Mouse (Mus musculus): ENCODE measurements at regions not wholly inside any gene's neighbourhood (a gene's known extent, or its start where the extent isn't known, plus 50 kb on each side); places are given as distances from the start of the nearest gene placed in this dataset.

- 0 out of 2 replicates have a peak, but pooled peaks cover 4% of the 10 kb centered on the region for H3K9me3 ChIP-seq (ENCODE audit: low read length)
- no peaks in the 10 kb centered on the region for H3K27me3 ChIP-seq (ENCODE audit: insufficient read depth, low read length)
- WGBS, result 64% methylated on average over 2 of the region's 2 CpGs
These were observed 115.4 kb upstream of the Gm6793 start for GRCm38 (mm10) chr8:112130196-112130595.

GRCm38 (mm10) chr8:112128833-112129518 is 114.1 kb upstream of the Gm6793 start:
- 0 out of 2 replicates have a peak, but pooled peaks cover 4% of the 10 kb centered on the region for H3K9me3 ChIP-seq (ENCODE audit: low read length)
- H3K9ac ChIP-seq (replicated peaks; ENCODE audit: low read length), result no peak overlapping the region
- H3K4me3 ChIP-seq (ENCODE audit: low read length), result no peak overlapping the region
- no peaks in the 10 kb centered on the region for H3K27me3 ChIP-seq (ENCODE audit: insufficient read depth, low read length)
- no peak overlapping the region for H3K4me2 ChIP-seq (replicated peaks; ENCODE audit: low read depth, low read length)
- no peaks in the 10 kb centered on the region for H3K36me3 ChIP-seq (ENCODE audit: insufficient read depth, low read length)
- H3K27ac ChIP-seq (ENCODE audit: low read length), result no peak overlapping the region
- 49% methylated on average over 14 of the region's 14 CpGs for WGBS
- peak; percentile 95 for ATAC-seq (ENCODE audit: low FRiP score, low TSS enrichment)
- no peaks in the 10 kb centered on the region for H3K4me1 ChIP-seq (ENCODE audit: insufficient read depth, low read length)

More at GRCm38 (mm10) chr8:112130196-112130595, 115.4 kb upstream of the Gm6793 start:
- H3K36me3 ChIP-seq (ENCODE audit: insufficient read depth, low read length), result no peaks in the 10 kb centered on the region
- no peak overlapping the region for H3K4me3 ChIP-seq (ENCODE audit: low read length)
- no peak overlapping the region for H3K27ac ChIP-seq (ENCODE audit: low read length)
- H3K9ac ChIP-seq (replicated peaks; ENCODE audit: low read length), result no peak overlapping the region
- no peak for ATAC-seq (ENCODE audit: low FRiP score, low TSS enrichment)
- H3K4me1 ChIP-seq (ENCODE audit: insufficient read depth, low read length), result no peaks in the 10 kb centered on the region
- H3K4me2 ChIP-seq (replicated peaks; ENCODE audit: low read depth, low read length), result no peak overlapping the region

- Histone ChIP-seq H3K9ac (replicated peaks; ENCODE audit: low read length) (no peak overlapping the region), H3K36me3 (ENCODE audit: insufficient read depth, low read length) (no peaks in the 10 kb centered on the region), H3K4me2 (replicated peaks; ENCODE audit: low read depth, low read length) (no peak overlapping the region), H3K4me1 (ENCODE audit: insufficient read depth, low read length) (no peaks in the 10 kb centered on the region), H3K4me3 (ENCODE audit: low read length) (no peak overlapping the region), H3K27ac (ENCODE audit: low read length) (no peak overlapping the region), H3K9me3 (ENCODE audit: low read length) (no peaks in the 10 kb centered on the region), H3K27me3 (ENCODE audit: insufficient read depth, low read length) (no peaks in the 10 kb centered on the region)
- no peak for ATAC-seq (ENCODE audit: low FRiP score, low TSS enrichment)
- WGBS, result 55% methylated on average over 2 of the region's 2 CpGs
These were observed 97.1 kb upstream of the Gm6793 start for GRCm38 (mm10) chr8:112111950-112112349.

GRCm38 (mm10) chr8:112097883-112098635 is 83.2 kb upstream of the Gm6793 start:
- no peaks in the 10 kb centered on the region for H3K9me3 ChIP-seq (ENCODE audit: low read length)
- H3K4me3 ChIP-seq (ENCODE audit: low read length), result no peak overlapping the region
- no peaks in the 10 kb centered on the region for H3K27me3 ChIP-seq (ENCODE audit: insufficient read depth, low read length)
- H3K27ac ChIP-seq (ENCODE audit: low read length), result no peak overlapping the region
- no peak overlapping the region for H3K4me2 ChIP-seq (replicated peaks; ENCODE audit: low read depth, low read length)
- H3K9ac ChIP-seq (replicated peaks; ENCODE audit: low read length), result no peak overlapping the region
- no peaks in the 10 kb centered on the region for H3K36me3 ChIP-seq (ENCODE audit: insufficient read depth, low read length)
- no peaks in the 10 kb centered on the region for H3K4me1 ChIP-seq (ENCODE audit: insufficient read depth, low read length)
- no peak for ATAC-seq (ENCODE audit: low FRiP score, low TSS enrichment)
- 89% methylated on average over 10 of the region's 10 CpGs for WGBS

- no peak overlapping the region for H3K4me2 ChIP-seq (replicated peaks; ENCODE audit: low read depth, low read length)
- no peak overlapping the region for H3K9ac ChIP-seq (replicated peaks; ENCODE audit: low read length)
- H3K27ac ChIP-seq (ENCODE audit: low read length), result no peak overlapping the region
- 75% methylated on average over 2 of the region's 2 CpGs for WGBS
- H3K4me1 ChIP-seq (ENCODE audit: insufficient read depth, low read length), result no peaks in the 10 kb centered on the region
- ATAC-seq (ENCODE audit: low FRiP score, low TSS enrichment), result no peak
- H3K9me3 ChIP-seq (ENCODE audit: low read length), result no peaks in the 10 kb centered on the region
- H3K4me3 ChIP-seq (ENCODE audit: low read length), result no peak overlapping the region
- no peaks in the 10 kb centered on the region for H3K36me3 ChIP-seq (ENCODE audit: insufficient read depth, low read length)
- H3K27me3 ChIP-seq (ENCODE audit: insufficient read depth, low read length), result no peaks in the 10 kb centered on the region
These were observed 80.0 kb upstream of the Gm6793 start for GRCm38 (mm10) chr8:112094881-112095280.

GRCm38 (mm10) chr8:112093554-112093953 is 78.7 kb upstream of the Gm6793 start:
- no peaks in the 10 kb centered on the region for H3K27me3 ChIP-seq (ENCODE audit: insufficient read depth, low read length)
- no peaks in the 10 kb centered on the region for H3K9me3 ChIP-seq (ENCODE audit: low read length)
- no peak overlapping the region for H3K9ac ChIP-seq (replicated peaks; ENCODE audit: low read length)
- no peaks in the 10 kb centered on the region for H3K4me1 ChIP-seq (ENCODE audit: insufficient read depth, low read length)
- H3K4me3 ChIP-seq (ENCODE audit: low read length), result no peak overlapping the region
- no peaks in the 10 kb centered on the region for H3K36me3 ChIP-seq (ENCODE audit: insufficient read depth, low read length)
- H3K4me2 ChIP-seq (replicated peaks; ENCODE audit: low read depth, low read length), result no peak overlapping the region
- no peak for ATAC-seq (ENCODE audit: low FRiP score, low TSS enrichment)
- 62% methylated on average over 7 of the region's 7 CpGs for WGBS
- H3K27ac ChIP-seq (ENCODE audit: low read length), result no peak overlapping the region

GRCm38 (mm10) chr8:112092831-112093230 is 78.0 kb upstream of the Gm6793 start:
- no peak overlapping the region for H3K4me2 ChIP-seq (replicated peaks; ENCODE audit: low read depth, low read length)

GRCm38 (mm10) chr8:112078621-112079020 is 63.8 kb upstream of the Gm6793 start:
- Histone ChIP-seq H3K27ac (ENCODE audit: low read length) (no peak overlapping the region), H3K9ac (replicated peaks; ENCODE audit: low read length) (no peak overlapping the region)

More at GRCm38 (mm10) chr8:112092831-112093230, 78.0 kb upstream of the Gm6793 start:
- Histone ChIP-seq H3K27me3 (ENCODE audit: insufficient read depth, low read length) (no peaks in the 10 kb centered on the region), H3K4me3 (ENCODE audit: low read length) (no peak overlapping the region), H3K27ac (ENCODE audit: low read length) (no peak overlapping the region), H3K9me3 (ENCODE audit: low read length) (no peaks in the 10 kb centered on the region), H3K36me3 (ENCODE audit: insufficient read depth, low read length) (no peaks in the 10 kb centered on the region), H3K9ac (replicated peaks; ENCODE audit: low read length) (no peak overlapping the region), H3K4me1 (ENCODE audit: insufficient read depth, low read length) (no peaks in the 10 kb centered on the region)
- ATAC-seq (ENCODE audit: low FRiP score, low TSS enrichment), result no peak
- 50% methylated on average over 3 of the region's 3 CpGs for WGBS

GRCm38 (mm10) chr8:112072205-112072604 is 57.4 kb upstream of the Gm6793 start:
- H3K4me1 ChIP-seq (ENCODE audit: insufficient read depth, low read length), result no peaks in the 10 kb centered on the region
- H3K27ac ChIP-seq (ENCODE audit: low read length), result no peak overlapping the region
- no peaks in the 10 kb centered on the region for H3K27me3 ChIP-seq (ENCODE audit: insufficient read depth, low read length)
- H3K4me2 ChIP-seq (replicated peaks; ENCODE audit: low read depth, low read length), result no peak overlapping the region
- H3K36me3 ChIP-seq (ENCODE audit: insufficient read depth, low read length), result no peaks in the 10 kb centered on the region
- no peak overlapping the region for H3K4me3 ChIP-seq (ENCODE audit: low read length)
- no peak overlapping the region for H3K9ac ChIP-seq (replicated peaks; ENCODE audit: low read length)
- WGBS, result 75% methylated on average over 14 of the region's 14 CpGs
- H3K9me3 ChIP-seq (ENCODE audit: low read length), result no peaks in the 10 kb centered on the region
- no peak for ATAC-seq (ENCODE audit: low FRiP score, low TSS enrichment)

More at GRCm38 (mm10) chr8:112078621-112079020, 63.8 kb upstream of the Gm6793 start:
- ATAC-seq (ENCODE audit: low FRiP score, low TSS enrichment), result no peak
- no peak overlapping the region for H3K4me2 ChIP-seq (replicated peaks; ENCODE audit: low read depth, low read length)
- H3K4me1 ChIP-seq (ENCODE audit: insufficient read depth, low read length), result no peaks in the 10 kb centered on the region
- 66% methylated on average over 10 of the region's 10 CpGs for WGBS
- no peaks in the 10 kb centered on the region for H3K9me3 ChIP-seq (ENCODE audit: low read length)
- H3K27me3 ChIP-seq (ENCODE audit: insufficient read depth, low read length), result no peaks in the 10 kb centered on the region
- H3K36me3 ChIP-seq (ENCODE audit: insufficient read depth, low read length), result no peaks in the 10 kb centered on the region
- H3K4me3 ChIP-seq (ENCODE audit: low read length), result no peak overlapping the region

GRCm38 (mm10) chr8:112070251-112070650 is 55.4 kb upstream of the Gm6793 start:
- H3K36me3 ChIP-seq (ENCODE audit: insufficient read depth, low read length), result no peaks in the 10 kb centered on the region
- WGBS, result 79% methylated on average over 8 of the region's 8 CpGs

More at GRCm38 (mm10) chr8:112070251-112070650, 55.4 kb upstream of the Gm6793 start:
- Histone ChIP-seq H3K4me2 (replicated peaks; ENCODE audit: low read depth, low read length) (no peak overlapping the region), H3K9ac (replicated peaks; ENCODE audit: low read length) (no peak overlapping the region), H3K27ac (ENCODE audit: low read length) (no peak overlapping the region), H3K27me3 (ENCODE audit: insufficient read depth, low read length) (no peaks in the 10 kb centered on the region), H3K9me3 (ENCODE audit: low read length) (no peaks in the 10 kb centered on the region), H3K4me1 (ENCODE audit: insufficient read depth, low read length) (no peaks in the 10 kb centered on the region), H3K4me3 (ENCODE audit: low read length) (no peak overlapping the region)
- no peak for ATAC-seq (ENCODE audit: low FRiP score, low TSS enrichment)

Data from kidney, embryonic 16.5 days (tissue).